Mouse (Mus musculus) left cerebral cortex, postnatal 14 days (tissue): ENCODE results near the gene Rhou. TPM values are rescaled to one million over a fixed set of nuclear protein-coding genes. Genes with fewer than 3 reads are reported as not detected.
"Not testable (repeated sequence)": the region's sequence is repeated elsewhere in the genome, so short reads cannot be mapped to it uniquely, and the experiment has no call there.

ENCODE experiments used
- DNase-seq, 2 experiments: peaks; one replicate each; pipeline ENCODE4 v3.0.0; 2021 to 2022; ENCODE audit warnings: low spot score in 2 of 2, mixed read lengths in 1 of 2
- intact Hi-C: fragments of 180-260 bp; cut with DNase I; formaldehyde crosslinking; loops from one replicate; pipeline ENCODE4 v1.15.1; 2025
- long read RNA-seq, 2 experiments: library from polyadenylated mRNA; stranded (forward); transcript quantifications; one replicate each; pipeline ENCODE4 v2.0.0; 2021
- total RNA-seq, 2 experiments: library from RNA; stranded (reverse); gene quantifications; 2 replicates each; pipeline ENCODE4 v1.2.3; 2021

Gene Rhou
- total RNA-seq, result 10 to 100 TPM; 40.6 to 51.9 TPM
- long read RNA-seq, experiment 1, transcript Rhou-201 (3 exons, 3,371 nt), result major isoform, 52 of 62 reads
- long read RNA-seq, experiment 1, partial matches to known transcripts, result 8 of 62 reads
- long read RNA-seq, experiment 1, other reads (novel, unspliced or antisense), result 2 of 62 reads
- long read RNA-seq, experiment 2, transcript Rhou-201 (3 exons, 3,371 nt), result major isoform, 37 of 46 reads
- long read RNA-seq, experiment 2, partial matches to known transcripts, result 0 of 46 reads
- long read RNA-seq, experiment 2, other reads (novel, unspliced or antisense), result 9 of 46 reads

DNA sequence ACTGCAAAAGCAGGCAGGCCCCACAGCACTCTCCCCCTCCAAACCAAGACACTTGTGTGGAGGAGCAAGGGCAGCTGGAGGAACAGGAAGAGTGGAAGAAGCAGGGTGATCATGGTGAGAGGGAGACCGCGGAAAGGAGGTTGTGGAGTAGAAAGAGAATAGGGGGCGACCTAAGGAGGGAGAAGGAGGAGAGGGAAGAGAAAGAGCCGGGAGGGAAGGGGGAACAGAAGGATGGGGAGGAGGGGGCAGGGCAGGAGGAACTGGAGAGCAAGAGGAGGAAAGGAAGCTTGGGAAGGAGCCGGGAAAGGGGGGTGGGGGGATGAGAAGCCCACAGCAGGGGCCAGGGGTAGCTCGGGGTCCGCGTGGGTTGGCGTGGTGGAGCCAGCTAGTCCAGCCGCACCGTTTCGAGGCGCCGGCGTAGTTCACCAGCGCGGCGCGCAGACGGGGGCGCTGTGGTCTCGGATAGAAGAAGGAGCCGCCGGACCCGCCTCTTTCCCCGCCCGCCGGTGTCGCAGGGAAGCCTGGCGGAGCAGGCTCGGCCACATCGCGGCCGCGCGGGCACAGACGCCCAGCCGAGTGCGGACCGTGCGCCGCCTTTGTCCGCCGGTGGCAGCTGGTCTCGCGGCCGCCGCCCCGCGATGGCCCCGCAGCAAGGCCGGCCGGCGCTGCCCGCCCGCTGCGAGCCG lies at the start of gene Rhou:
Gene Rhou, plus strand, starts transcription at position 622 of the 686 bp plus-strand sequence.
- intact Hi-C loops, result loop anchor here (2.0 to 5.0 kb wide), 2 partner anchors 114 to 131 kb away; no protein-coding TSS in a partner anchor
- DNase-seq, result peak; percentile 91 to 94

DNA sequence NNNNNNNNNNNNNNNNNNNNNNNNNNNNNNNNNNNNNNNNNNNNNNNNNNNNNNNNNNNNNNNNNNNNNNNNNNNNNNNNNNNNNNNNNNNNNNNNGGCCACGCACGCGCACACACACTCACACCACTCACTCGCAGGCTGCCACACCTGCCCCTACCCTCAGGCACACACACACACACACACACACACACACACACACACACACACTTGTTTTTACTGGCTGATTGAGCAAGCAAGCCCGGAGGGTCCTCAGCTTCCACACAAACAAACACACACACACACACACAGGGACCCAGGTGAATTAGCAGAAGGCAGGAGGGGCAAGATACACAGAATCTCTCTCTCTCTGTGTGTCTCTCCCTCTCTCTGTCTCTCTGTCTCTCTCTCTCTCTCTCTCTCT lies 41.1 kb upstream of the Rhou start:
- intact Hi-C loops, result not testable (repeated sequence)
- peak in 1 of 2 experiments; percentile 4 for DNase-seq

DNA sequence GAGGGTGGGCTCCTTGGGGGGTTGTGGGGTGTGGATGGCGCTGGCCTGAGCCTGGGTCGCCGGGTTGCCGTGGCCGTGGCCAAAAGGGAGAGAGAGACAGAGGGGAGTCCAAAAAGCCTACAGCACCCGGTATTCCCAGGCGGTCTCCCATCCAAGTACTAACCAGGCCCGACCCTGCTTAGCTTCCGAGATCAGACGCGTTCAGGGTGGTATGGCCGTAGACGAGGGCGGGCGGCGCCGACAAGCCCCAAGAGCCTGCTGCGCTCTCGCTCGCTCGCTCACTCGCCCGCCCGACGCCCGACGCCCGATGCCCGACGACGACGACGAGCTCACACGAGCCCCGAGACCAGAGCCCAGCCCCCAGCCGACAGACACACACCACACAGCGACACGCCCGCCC lies 30.2 kb upstream of the Rhou start:
- intact Hi-C loops, DNase-seq: not testable (repeated sequence)

DNA sequence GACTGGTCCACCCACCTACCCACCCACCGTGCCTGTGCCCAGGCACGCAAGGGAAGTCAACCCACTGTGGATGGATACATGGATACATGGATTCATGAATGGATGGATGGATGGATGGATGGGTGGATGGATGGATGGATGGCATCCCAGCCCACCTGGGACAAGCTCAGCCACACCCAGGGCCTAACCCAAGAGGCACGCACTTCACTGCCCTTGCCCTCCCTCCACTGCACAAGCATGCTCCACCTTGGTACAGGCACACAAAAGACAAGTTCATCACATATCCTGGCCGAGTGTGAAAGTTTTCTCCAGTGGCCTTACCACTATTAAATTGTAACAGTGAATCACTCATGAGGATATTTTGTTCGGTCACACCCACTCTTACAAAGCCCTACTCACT lies 29.5 kb upstream of the Rhou start:
- intact Hi-C loops, result no loop called here

DNA sequence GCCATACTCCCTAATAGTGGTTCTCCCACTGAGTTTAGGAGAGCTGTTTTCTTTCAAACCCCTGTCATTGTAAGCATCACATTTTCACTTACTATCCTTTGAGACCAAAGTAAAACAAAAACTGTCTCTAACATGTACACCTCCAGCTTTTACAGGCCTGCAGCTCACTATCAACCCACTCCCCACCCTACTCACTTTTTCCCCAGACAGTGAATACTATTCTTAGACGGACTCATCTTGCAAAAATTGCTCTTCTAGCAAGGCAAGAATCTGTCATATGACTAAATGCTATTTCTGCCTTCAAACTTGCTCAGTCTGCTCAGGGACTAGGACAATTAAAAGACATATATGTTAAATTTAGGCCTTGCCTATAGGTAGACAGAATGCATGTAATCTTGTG lies 29.0 kb upstream of the Rhou start:
- peak; percentile 28 to 66 for DNase-seq
- intact Hi-C loops, result no loop called here

More for the DNA sequence above, 29.5 kb upstream of the Rhou start:
- DNase-seq, result no peak

DNA sequence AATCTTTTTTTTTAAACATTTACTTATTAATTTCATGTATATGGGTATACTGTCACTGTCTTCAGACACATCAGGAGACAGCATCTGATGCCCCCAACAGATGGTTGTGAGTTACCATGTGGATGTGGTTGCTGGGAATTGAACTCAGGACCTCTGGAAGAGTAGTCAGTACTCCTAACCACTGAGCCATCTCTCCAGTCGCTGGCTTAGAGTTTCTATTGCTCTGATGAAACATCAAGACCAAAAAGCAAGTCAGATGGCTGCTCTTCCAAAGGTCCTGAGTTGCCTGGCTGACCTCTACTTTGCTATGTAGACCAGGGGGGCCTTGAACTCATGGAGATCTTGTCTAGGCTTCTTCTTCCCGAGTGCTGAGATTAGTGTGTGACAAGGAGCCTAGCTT lies 28.0 kb upstream of the Rhou start:
- intact Hi-C loops, result no loop called here

DNA sequence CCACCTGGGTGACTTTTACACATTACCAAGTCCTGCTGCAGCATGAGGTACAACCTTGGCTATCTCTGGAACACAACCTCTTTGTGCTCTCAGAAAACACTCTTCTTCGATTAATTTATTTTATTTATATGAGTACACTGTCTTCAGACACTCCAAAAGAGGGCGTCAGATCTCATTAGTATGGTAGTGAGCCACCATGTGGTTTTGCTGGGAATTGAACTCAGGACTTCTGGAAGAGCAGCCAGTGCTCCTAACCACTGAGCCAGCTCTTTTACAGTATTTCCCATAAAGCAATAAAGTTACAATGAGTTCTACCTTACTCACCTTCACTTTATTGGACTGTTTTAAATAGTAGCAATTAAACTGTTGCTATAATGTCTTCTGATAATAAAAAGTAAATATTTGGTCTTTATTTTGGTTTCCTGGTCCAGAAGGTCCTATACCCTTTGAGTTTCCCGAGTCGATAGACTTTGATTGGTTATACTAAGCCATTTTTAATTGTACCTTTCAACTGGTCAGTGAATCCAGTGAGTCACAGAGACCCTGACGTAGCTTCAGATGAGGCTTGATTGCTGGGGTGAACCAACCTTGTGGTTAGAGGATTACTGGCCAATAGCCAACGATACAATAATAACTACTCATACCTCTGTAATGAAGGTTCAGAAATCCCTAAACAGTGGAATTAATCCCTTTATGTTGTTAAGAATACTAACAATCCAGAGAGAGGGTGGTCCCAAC lies 26.1 kb upstream of the Rhou start:
- DNase-seq, result no peak
- intact Hi-C loops, result no loop called here

More for the DNA sequence above, 28.0 kb upstream of the Rhou start:
- DNase-seq, result no peak

DNA sequence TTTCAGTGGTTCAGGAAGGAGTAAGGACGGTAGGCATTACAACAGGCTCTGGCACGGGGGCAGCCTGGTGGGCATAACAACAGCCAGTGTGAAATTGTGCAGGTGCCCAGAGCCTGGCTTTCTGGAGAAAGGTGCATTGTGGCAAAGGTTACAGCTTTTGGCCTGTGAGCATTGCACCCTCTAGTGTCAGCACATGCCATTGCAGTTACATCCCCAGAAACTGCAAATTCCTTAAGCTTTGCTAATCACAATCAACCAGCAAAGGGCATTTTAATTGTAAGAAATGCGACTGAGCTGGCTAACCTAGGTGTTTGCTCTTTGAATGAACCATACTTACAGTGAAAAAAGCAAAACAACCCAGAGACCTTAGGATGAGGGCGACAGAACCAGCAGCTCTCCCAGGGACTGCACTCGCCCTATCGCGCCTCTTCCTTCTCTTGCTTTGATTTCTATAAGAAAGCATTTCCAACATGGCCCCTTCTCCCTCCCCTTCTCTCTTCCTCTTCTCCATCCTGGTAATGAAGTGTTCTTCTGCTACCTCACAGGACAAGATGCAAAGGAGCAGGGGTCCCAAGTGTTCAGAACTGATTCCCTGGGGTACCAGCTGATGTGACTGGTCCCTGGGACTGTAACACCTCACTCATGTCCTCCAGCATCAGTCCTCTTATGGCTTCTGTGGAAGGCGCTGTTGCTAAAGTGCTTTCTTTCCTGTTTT lies 25.3 kb upstream of the Rhou start:
- DNase-seq, result peak in 1 of 2 experiments; percentile 64
- intact Hi-C loops, result no loop called here

DNA sequence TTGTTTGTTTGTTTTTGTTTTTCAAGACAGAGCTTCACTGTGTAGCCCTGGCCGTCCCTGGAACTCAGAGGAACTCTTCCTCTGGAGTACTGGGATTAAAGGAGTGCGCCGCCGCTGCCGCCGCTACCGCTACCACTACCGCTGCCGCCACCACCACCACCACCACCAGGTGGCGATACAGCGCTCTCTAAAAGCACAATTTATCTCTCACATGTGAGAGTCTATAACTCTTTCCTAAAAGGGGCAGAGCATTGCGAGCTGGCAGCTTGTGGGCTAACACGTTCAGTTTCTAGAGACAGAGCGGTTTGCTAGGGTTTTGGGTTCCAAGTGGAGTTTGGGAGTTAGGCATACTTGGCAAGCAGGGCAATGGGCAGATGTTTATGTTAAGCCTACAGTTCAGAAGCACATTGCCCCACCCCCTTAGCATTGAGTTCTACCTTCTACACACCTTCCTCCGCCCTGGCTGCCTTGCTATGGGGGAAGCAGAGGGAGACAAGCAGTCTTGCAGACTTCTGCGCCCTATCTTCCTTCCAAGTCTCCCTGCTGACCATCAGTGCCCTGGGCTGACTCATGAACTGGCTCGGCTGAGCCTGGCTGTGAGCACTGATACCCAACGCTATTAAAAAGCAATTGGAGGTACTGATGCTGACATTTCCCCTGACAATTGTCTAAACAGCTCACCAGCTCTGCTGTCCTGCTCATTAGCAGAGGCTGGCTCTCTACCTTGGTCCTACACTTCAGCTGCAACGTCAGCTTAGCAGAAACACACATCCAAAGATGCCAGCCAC lies 24.6 kb upstream of the Rhou start:
- intact Hi-C loops, result no loop called here
- peak; percentile 81 to 85 for DNase-seq

DNA sequence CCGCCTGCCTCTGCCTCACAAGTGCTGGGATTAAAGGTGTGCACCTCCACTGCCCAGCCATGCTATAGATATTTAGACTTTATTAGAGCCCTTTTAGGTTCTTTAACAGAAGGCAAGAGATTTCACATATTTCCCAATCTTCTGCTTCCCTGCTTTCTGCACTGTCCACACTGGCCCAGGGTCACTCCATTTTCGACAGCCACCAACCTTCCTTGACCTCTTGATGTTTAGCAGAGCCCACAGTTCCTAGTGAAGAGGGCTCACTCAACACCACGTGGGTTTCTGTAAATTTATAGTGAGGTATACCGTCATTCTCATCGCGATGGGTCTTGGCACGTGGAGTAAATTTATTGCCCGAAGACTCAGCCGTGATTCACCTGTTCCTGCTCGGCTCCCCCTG lies 23.7 kb upstream of the Rhou start:
- DNase-seq, result no peak
- intact Hi-C loops, result no loop called here

DNA sequence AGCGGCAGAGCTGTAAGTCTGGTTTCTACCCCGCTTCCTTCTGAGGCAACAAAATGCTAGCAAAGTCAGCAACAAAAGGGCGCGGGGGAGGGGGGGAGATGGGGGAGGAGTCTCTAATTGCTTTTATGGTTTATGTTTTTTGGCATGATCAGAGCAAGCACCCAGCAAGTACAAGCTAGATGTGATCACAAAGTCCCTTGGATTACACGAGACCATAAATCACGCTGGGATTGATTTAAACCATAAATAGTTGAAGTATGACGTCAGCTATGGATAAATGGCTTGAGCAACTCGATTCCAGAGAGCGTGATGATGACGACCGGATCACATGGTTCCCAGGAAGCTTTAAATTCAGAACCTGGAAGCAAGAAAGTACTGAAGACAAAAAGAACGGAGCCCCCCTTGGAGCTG lies 22.9 kb upstream of the Rhou start:
- no peak for DNase-seq
- intact Hi-C loops, result no loop called here

DNA sequence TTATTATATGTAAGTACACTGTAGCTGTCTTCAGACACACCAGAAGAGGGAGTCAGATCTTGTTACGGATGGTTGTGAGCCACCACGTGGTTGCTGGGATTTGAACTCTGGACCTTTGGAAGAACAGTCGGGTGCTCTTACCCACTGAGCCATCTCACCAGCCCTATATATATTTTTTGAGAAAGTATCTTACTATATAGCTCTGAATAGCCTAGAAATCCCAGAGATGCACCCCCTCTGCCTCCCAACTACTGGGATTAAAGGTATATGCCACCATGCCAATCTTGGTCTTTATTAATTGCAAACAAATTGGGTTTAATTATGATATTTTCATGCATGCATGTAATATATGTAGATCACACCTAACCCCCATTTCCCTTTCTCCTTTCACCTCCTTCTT lies 22.0 kb upstream of the Rhou start:
- DNase-seq, intact Hi-C loops: not testable (repeated sequence)

DNA sequence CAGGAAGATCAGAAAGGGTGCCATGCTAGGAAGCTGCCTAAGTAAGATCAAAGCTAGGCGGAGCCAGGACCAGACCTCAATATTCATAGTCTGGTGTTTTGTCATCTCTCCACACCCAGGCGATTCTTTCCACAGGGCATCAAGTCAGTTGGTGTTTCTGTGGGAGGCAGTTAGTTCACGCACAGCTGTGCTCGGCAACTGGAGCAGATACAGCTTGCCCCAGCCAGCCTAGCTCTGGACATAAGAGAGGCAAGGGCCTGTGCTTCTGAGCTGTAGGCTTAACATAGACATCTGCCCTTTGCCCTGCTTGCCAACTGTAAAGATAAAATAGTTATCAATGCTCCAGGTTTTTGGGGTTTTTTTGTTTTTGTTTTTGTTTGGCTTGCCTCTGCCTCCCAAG lies 21.5 kb upstream of the Rhou start:
- intact Hi-C loops, result no loop called here
- DNase-seq, result no peak

DNA sequence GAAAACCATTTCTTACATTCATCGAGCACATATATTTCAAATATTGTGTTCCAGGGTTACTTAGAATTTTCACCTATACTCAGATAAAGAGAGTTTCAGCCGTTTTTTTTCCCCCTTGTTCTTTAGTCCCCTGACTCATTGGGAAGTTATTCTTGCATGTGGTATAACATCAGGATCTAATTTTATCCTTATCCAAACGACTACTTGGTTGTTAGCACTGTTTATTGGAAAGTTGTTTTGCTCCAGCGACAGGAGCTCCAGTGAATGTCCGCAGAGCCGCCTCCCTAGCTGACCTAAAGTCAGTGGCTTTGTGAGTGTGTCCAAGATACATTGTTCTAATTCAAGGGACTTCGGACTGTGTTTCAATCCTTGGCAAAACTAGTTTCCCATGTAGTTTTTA lies 19.9 kb upstream of the Rhou start:
- intact Hi-C loops, result no loop called here
- no peak for DNase-seq

DNA sequence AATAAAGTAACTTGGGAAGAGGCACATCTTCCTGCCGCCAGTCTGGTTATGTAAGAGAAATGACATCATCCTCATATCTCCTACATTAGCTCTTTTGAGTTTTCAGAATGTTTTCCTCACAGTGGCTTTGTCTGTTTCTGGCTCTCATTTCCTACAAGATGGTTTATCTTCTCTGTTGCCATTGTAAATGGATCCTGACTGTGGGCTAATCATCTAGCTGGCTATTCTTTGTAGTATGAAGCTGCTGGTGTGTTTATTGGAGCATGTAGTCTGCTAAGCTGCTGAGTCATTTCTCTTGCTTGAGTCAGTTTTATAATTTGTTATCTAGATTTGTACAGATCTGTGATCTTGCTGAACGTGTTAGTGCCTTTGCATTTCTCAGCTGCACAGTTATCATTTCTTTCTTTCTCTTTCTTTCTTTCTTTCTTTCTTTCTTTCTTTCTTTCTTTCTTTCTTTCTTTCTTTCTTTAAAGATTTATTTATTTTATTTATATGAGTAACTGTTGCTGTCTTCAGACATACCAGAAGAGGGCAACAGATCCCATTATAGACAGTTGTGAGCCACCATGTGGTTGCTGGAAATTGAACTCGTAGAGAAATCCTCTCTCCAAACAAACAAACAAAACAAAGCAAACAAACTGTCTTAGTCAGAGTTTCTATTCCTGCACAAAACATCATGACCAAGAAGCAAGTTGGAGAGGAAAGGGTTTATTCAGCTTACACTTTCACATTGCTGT lies 19.2 kb upstream of the Rhou start:
- DNase-seq, result no peak
- intact Hi-C loops, result no loop called here

DNA sequence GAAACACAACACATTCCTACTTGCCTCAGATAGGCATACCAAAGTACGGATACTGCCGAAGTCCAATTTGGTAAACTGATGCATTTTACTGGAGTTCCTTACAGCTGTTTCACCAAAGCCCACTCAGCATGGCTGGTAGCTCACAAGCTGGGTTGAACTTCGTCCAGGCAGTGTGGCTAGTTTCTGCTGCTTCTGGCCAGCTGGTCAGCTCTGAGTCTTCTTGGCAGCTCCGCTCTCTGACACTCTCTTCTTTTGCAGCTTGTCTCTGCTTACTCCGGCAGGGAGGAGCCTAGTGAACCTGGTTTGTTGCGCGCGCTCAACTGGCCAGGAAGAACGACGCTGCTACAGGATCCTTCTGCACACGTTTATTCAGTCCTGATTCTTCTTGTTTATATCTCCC lies 18.1 kb upstream of the Rhou start:
- no peak for DNase-seq
- intact Hi-C loops, result no loop called here

DNA sequence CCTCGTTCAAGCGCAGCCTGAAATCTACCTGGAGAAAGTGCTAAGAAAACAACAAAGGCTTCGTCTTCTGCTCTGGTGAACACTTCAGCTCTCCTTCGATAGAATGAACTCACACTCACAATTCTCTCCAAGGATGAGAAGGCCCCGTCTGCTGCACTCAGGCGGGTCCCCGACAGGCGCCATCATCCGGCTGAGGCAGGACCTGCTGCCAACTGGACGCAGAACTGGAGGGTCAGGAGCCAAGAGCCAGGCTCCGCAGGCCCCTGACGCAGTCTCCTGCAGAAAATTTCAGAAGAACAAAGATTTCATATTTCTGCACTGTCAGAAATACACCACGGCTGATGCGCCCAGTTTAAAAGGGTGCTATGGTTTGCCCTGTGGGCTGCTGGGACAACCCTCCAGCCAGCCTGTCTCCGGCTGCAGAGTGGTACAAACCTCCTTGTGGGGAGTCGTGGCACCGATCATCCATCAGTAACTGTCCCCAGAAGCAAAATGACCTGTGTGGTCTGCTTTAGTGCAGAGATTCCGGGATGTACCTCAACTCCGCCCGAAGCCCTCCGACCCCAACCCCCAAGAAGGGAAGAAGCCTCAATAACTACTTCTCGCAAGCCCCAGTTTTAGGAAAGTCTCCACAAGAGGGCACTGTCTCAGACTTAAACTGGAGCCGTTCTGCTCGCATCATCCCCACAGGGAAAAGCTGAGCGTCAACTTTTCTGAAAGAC lies 10.2 kb upstream of the Rhou start:
- peak; percentile 74 to 79 for DNase-seq
- intact Hi-C loops, result no loop called here

DNA sequence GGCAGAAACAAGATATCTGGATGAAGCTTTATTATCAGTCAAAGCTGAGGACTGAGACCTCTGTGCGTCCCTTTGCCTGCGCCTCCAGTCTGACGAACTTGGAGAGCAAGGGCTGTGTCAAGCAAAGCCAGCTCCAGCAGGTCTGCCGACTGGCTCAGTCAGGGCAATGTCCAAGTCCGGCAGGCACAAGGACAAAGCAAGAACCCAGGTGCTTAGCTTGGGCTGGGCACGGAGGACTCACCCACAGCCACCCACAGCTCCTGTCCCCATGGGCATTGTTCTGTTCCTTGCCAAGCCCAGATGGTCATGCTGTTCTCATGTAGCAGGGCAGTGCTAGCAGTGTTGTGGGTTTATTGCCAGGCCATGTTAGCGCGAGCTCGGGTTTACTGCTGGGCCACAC lies 8.5 kb upstream of the Rhou start:
- no peak for DNase-seq
- intact Hi-C loops, result no loop called here
